Mouse (Mus musculus) liver, adult 2 months (tissue): ENCODE measurements around the gene Ppp1r3d. TPM values are rescaled to one million over a fixed set of nuclear protein-coding genes. Genes with fewer than 3 reads are reported as not detected.

Experiments used
- DNase-seq: peaks from one replicate; pipeline ENCODE4 v3.0.0-alpha.2; 2011; ENCODE audit warnings: low read depth, low spot score; ENCODE audit errors: extremely low read depth
- H3K27ac ChIP-seq: fragments of 200-500 bp; replicated peaks from 2 replicates; pipeline ENCODE4 v1.5.1; 2012; ENCODE audit warnings: low read depth, mild to moderate bottlenecking, control low read depth, inconsistent platforms, low read length; ENCODE audit not compliant: insufficient read depth
- H3K27me3 ChIP-seq: fragments of 200-500 bp; 2 replicates; pipeline ENCODE4 v1.6.1; 2012; ENCODE audit warnings: mild to moderate bottlenecking, moderate library complexity, low read length, inconsistent platforms; ENCODE audit not compliant: control insufficient read depth, insufficient read depth
- H3K36me3 ChIP-seq: fragments of 200-500 bp; 2 replicates; pipeline ENCODE4 v1.6.1; 2012; ENCODE audit warnings: low read length, inconsistent platforms; ENCODE audit not compliant: control insufficient read depth, insufficient read depth
- H3K4me1 ChIP-seq: fragments of 200-500 bp; 2 replicates; pipeline ENCODE4 v1.6.1; 2011; ENCODE audit warnings: low read length; ENCODE audit not compliant: control insufficient read depth, insufficient read depth
- H3K4me3 ChIP-seq: fragments of 200-500 bp; 2 replicates; pipeline ENCODE4 v1.5.1; 2011; ENCODE audit warnings: low read depth, mild to moderate bottlenecking, control low read depth, low read length, moderate library complexity; ENCODE audit not compliant: insufficient read depth
- H3K79me2 ChIP-seq: fragments of 200-500 bp; 2 replicates; pipeline ENCODE4 v1.6.1; 2012; ENCODE audit warnings: inconsistent platforms, mild to moderate bottlenecking, low read length, moderate library complexity; ENCODE audit not compliant: control insufficient read depth, insufficient read depth
- H3K9ac ChIP-seq: fragments of 200-500 bp; 2 replicates; pipeline ENCODE4 v1.6.1; 2012; ENCODE audit warnings: low read depth, mild to moderate bottlenecking, control low read depth, inconsistent platforms, low read length
- CTCF ChIP-seq: fragments of 200-500 bp; IDR thresholded peaks from 2 replicates; pipeline ENCODE4 v1.5.1; 2011; ENCODE audit warnings: low read depth, low read length, control low read depth
- POLR2A ChIP-seq: fragments of 200-500 bp; IDR thresholded peaks from 2 replicates; pipeline ENCODE4 v1.6.1; 2011; ENCODE audit warnings: low read length, control low read depth; ENCODE audit not compliant: insufficient read depth; ENCODE audit errors: extremely low read depth
- WGBS: fragments of 180-500 bp; shearing (Covaris S2); methylation state at CpG from one replicate; pipeline ENCODE4 v1.1.7; 2018; 5-methylcytosine and 5-hydroxymethylcytosine counted together
- polyA plus RNA-seq: library from polyadenylated mRNA; depleted of rRNA; stranded (reverse); fragments of >200 nt; gene quantifications from 2 replicates; pipeline ENCODE4 v1.2.3, GENCODE M21; 2012; rRNA removed
- total RNA-seq: library from RNA; depleted of rRNA; stranded (reverse); fragments of >200 nt; gene quantifications from 2 replicates; pipeline ENCODE4 v1.2.3, GENCODE M21; 2014; rRNA removed

Ppp1r3d gene
- total and polyA plus RNA-seq, 2 experiments = 0.18 to 0.21 TPM

- H3K4me3 ChIP-seq = no peak within 1 kb of the TSS
- no peaks in the 10 kb centered on the region for H3K36me3 ChIP-seq
- H3K27ac ChIP-seq = no peak within 1 kb of the TSS
- H3K27me3 ChIP-seq = peaks cover 9% of the 10 kb centered on the region
- H3K9ac ChIP-seq = no peak within 1 kb of the TSS
- TF ChIP-seq CTCF (0 out of 2 replicates have a peak, but pooled peaks have one; percentile 30), POLR2A (no peak)
- no peaks in the 10 kb centered on the region for H3K79me2 ChIP-seq
- no peaks in the 10 kb centered on the region for H3K4me1 ChIP-seq
- 81% methylated on average over 52 of the region's 52 CpGs for WGBS
- DNase-seq = no peak
Measured at GRCm38 (mm10) chr2:178407053-178407815, 7.0 kb downstream of the Ppp1r3d start, which contains the start of gene Sycp2. Gene Sycp2 (minus strand): TSS chr2:178407685.

Other genes starting within 250 kb of the Ppp1r3d start
- not detected in 2 replicates for gene Sycp2, start 6.8 kb downstream of the Ppp1r3d start, total RNA-seq
- not detected in 2 replicates for gene Sycp2, start 6.8 kb downstream of the Ppp1r3d start, polyA plus RNA-seq
- gene Fam217b, start 52 bp upstream of the Ppp1r3d start, total RNA-seq = 0.18 and 0.47 TPM in 2 replicates
- gene Fam217b, start 52 bp upstream of the Ppp1r3d start, polyA plus RNA-seq = 0.15 and 0.16 TPM in 2 replicates
- gene Cdh26, start 16.1 kb upstream of the Ppp1r3d start, total RNA-seq = not detected in 2 replicates
- 0.06 TPM in 1 of 2 replicates, not detected in the other for gene Cdh26, start 16.1 kb upstream of the Ppp1r3d start, polyA plus RNA-seq